Mouse (Mus musculus) heart, embryonic 16.5 days (tissue): Measurements from ENCODE around the gene Asic4. TPM values are rescaled to one million over a fixed set of nuclear protein-coding genes. Genes with fewer than 3 reads are reported as not detected.

Source experiments
- ATAC-seq: fragments of 200-750 bp; cut with Nextera tagmentation; replicated peaks from 2 replicates; pipeline ENCODE4 v1.8.0; 2017; ENCODE audit warnings: moderate number of reproducible peaks; ENCODE audit not compliant: insufficient read depth, low FRiP score; ENCODE audit errors: extremely low read depth
- H3K27ac ChIP-seq: fragments of 300-500 bp; sonication (generic); 2 replicates; pipeline ENCODE4 v1.5.1; 2014; ENCODE audit warnings: mild to moderate bottlenecking, low read length, control low read depth, moderate library complexity
- H3K27me3 ChIP-seq: fragments of 300-500 bp; sonication (generic); 2 replicates; pipeline ENCODE4 v1.6.1; 2014; ENCODE audit warnings: low read length, mixed read lengths; ENCODE audit not compliant: control insufficient read depth, insufficient read depth
- H3K36me3 ChIP-seq: fragments of 300-500 bp; sonication (generic); 2 replicates; pipeline ENCODE4 v1.6.1; 2014; ENCODE audit not compliant: control insufficient read depth, insufficient read depth
- H3K4me1 ChIP-seq: fragments of 300-500 bp; sonication (generic); 2 replicates; pipeline ENCODE4 v1.6.1; 2014; ENCODE audit warnings: low read length, mixed read lengths; ENCODE audit not compliant: control insufficient read depth, insufficient read depth
- H3K4me2 ChIP-seq: fragments of 300-500 bp; sonication (generic); 2 replicates; pipeline ENCODE4 v1.6.1; 2014; ENCODE audit warnings: low read depth, mild to moderate bottlenecking, control low read depth, low read length
- H3K4me3 ChIP-seq: fragments of 300-500 bp; sonication (generic); 2 replicates; pipeline ENCODE4 v1.5.1; 2014; ENCODE audit warnings: mild to moderate bottlenecking, control low read depth, low read length
- H3K9ac ChIP-seq: fragments of 300-500 bp; sonication (generic); 2 replicates; pipeline ENCODE4 v1.6.1; 2014; ENCODE audit warnings: low read length, control low read depth
- H3K9me3 ChIP-seq: fragments of 300-500 bp; sonication (generic); replicated peaks from 2 replicates; pipeline ENCODE4 v1.6.1; 2016; ENCODE audit warnings: low read length; ENCODE audit not compliant: control insufficient read depth
- WGBS: fragments of 180-500 bp; shearing (Covaris S2); extraction: QIAGEN DNeasy Blood & Tissue Kit; methylation state at CpG from one replicate; pipeline ENCODE4 v1.1.7; 2014; 5-methylcytosine and 5-hydroxymethylcytosine counted together
- polyA plus RNA-seq: library from polyadenylated mRNA; unstranded; fragments of >200 nt; fragmentation: Nextera tagmentation; extraction: Ambion mirVana; gene quantifications from 2 replicates; pipeline ENCODE4 v1.2.1, GENCODE M21; 2015

The Asic4 gene
- polyA plus RNA-seq, 1 experiment from 2014 or later, result 0.08 TPM

DNA sequence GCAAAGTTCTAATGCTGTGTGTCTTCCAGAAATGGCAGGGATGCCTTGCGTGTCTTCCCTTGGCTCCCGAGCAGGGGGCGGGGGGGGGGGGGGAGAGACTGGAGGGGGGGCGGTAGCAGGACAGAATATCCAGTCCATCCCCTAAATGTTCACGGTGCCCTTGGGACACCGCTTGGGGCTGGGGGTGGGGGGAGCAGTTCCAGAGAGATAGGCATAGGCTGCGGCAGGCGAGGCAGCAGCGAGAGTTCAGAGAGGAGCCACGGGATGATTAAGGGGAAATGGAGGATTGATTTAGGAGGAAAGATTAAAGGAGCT, 7.4 kb downstream of the Asic4 start:
- no peak overlapping the region for H3K27ac ChIP-seq
- 7% methylated on average over 10 of the region's 10 CpGs for WGBS
- peak overlapping the region; percentile 70; the same call in 1 of the 2 replicates for H3K4me2 ChIP-seq
- ATAC-seq, result no peak
- H3K36me3 ChIP-seq, result no peaks in the 10 kb centered on the region
- H3K4me1 ChIP-seq, result peaks cover 11% of the 10 kb centered on the region
- H3K27me3 ChIP-seq, result peaks cover 44% of the 10 kb centered on the region
- H3K4me3 ChIP-seq, result no peak overlapping the region
- no peak overlapping the region for H3K9ac ChIP-seq
- H3K9me3 ChIP-seq, result no peaks in the 10 kb centered on the region

DNA sequence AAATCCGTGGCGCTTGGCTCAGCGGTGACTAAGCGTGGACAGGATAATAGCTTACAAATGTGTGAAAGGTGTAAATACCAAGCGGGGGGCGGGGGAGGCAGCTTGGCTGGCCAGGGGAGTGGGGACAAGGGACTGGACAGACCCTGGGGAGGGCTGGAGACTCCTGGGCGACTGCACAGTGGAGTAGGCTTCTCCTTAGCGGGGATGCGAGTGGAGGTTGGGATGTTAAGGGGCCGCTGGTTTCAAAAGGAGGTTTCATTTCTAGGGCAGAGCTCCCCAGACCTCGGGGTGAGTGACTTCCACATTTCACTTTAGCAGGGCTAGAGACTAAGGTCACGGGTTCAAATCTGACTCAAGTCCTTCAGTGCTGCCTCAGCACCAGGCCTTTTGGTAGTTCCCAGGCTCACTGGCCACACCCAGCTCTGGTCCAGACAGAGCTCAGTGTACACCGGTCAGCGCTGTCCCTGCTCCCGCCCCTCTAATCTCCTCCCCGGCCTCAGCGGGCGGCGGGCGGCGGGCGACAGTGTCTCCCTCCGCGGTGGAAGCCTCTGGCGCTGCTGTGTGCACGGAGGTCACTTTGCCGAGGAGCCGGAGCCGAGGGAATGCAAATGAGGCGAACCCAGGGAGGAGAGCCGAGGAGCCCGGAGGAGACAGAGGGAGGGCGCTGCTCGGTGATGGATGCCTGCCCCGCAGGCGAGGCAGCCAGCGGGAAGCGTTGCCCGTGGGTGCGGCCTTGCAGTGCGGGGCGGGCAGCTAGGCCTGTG, 8.0 kb downstream of the Asic4 start:
- Histone ChIP-seq H3K27me3 (peaks cover 40% of the 10 kb centered on the region), H3K4me2 (peak overlapping the region; percentile 70), H3K36me3 (no peaks in the 10 kb centered on the region), H3K27ac (0 out of 2 replicates have a peak overlapping the region, but pooled peaks have one; percentile 39), H3K9ac (peak overlapping the region; percentile 71), H3K4me1 (peaks cover 11% of the 10 kb centered on the region), H3K4me3 (peak overlapping the region; percentile 48), H3K9me3 (no peaks in the 10 kb centered on the region)
- WGBS, result 3% methylated on average over 40 of the region's 42 CpGs
- peak; percentile 67 for ATAC-seq

DNA sequence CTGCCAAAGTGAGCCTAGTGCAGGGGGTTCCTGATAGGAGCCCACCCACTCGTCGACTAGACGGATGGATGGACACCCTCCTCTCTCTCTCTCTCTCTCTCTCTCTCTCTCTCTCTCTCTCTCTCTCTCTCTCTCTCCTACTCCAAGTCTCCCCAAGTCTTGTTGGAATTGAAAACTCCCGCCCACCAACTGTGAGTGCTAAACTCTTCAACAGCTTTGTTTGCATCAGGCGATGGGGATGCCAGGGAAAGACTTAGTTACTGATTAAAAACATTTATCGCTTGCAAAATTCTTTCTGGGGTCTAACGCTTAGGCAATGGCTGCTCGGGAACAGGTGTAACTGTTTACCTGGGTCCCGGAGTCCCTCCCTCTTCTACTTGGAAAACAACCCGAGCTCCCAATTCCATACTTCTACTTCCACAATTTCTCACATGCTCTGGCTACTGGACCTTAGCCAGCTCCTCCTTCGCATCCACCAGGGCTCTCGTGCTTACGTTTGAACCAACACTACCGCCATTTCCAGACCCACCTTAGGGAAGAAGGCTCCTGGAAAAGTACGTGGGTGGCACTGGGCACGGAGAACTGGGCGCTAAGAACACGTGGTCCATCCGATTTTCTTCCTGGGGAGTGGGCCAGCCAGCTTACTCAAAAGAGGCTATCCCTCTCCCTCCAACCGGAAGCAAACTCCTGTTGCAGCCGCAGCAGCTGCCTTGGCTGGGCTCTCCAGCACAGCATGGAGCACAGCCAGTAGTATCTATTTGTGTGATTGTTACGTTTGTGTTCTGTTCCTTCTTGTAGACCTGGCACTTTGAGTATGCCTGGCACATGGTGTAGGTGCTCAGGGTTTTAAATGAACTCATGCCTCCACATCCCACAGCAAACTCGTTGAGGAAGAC, 8.8 kb downstream of the Asic4 start:
- Histone ChIP-seq H3K4me1 (peaks cover 15% of the 10 kb centered on the region), H3K9me3 (no peaks in the 10 kb centered on the region), H3K27me3 (peaks cover 33% of the 10 kb centered on the region), H3K4me3 (peak overlapping the region; percentile 48), H3K9ac (peak overlapping the region; percentile 71), H3K27ac (peak overlapping the region; percentile 39; the same call in 1 of the 2 replicates), H3K4me2 (peak overlapping the region; percentile 70), H3K36me3 (no peaks in the 10 kb centered on the region)
- 14% methylated on average over 23 of the region's 23 CpGs for WGBS
- no peak for ATAC-seq

DNA sequence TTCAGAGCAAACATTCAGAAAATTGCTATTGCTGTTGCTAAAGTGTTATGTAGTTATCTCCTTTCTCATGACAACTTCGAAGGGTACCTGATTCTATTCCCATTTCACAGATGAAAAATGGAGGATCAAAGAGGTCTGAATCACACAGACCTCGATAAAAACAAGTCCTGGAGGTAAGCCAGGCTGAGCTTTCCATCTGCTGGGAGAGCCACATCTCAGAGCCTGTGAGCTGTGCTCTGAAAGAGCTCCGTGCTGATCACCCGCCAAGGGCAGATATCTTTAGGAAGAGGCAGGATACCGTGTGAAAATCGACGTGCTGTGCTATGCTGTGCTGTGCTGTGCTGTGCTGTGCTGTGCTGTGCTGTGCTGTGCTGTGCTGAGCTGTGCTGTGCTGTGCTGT, 10.1 kb downstream of the Asic4 start:
- Histone ChIP-seq H3K9ac (no peak overlapping the region), H3K36me3 (no peaks in the 10 kb centered on the region), H3K27me3 (peaks cover 33% of the 10 kb centered on the region), H3K27ac (no peak overlapping the region), H3K4me2 (no peak overlapping the region), H3K4me1 (peaks cover 15% of the 10 kb centered on the region), H3K9me3 (no peaks in the 10 kb centered on the region), H3K4me3 (no peak overlapping the region)
- 38% methylated on average over 7 of the region's 7 CpGs for WGBS
- no peak for ATAC-seq

DNA sequence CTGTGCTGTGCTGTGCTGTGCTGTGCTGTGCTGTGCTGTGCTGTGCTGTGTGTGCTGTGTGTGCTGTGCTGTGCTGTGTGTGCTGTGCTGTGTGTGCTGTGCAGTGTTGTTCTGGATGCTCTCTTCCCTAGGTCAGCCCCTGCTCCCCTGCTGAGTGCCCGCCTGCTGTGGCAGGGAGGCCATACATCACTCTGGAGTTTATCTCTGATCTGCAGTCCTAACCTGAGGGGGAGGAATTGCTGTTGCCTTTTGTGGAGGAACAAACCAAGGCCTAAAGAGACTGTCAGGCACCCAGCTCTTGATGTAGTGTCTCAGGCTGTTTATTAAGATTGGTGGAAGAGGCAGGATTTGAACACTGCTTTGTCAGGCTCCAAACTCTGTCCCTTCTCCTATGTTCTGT, 12.4 kb downstream of the Asic4 start:
- Histone ChIP-seq H3K9ac (no peak overlapping the region), H3K4me2 (no peak overlapping the region), H3K4me3 (no peak overlapping the region), H3K27ac (no peak overlapping the region), H3K27me3 (peaks cover 27% of the 10 kb centered on the region), H3K9me3 (no peaks in the 10 kb centered on the region), H3K36me3 (no peaks in the 10 kb centered on the region), H3K4me1 (peaks cover 15% of the 10 kb centered on the region)
- no peak for ATAC-seq
- 63% methylated on average over 1 of the region's 1 CpGs for WGBS

DNA sequence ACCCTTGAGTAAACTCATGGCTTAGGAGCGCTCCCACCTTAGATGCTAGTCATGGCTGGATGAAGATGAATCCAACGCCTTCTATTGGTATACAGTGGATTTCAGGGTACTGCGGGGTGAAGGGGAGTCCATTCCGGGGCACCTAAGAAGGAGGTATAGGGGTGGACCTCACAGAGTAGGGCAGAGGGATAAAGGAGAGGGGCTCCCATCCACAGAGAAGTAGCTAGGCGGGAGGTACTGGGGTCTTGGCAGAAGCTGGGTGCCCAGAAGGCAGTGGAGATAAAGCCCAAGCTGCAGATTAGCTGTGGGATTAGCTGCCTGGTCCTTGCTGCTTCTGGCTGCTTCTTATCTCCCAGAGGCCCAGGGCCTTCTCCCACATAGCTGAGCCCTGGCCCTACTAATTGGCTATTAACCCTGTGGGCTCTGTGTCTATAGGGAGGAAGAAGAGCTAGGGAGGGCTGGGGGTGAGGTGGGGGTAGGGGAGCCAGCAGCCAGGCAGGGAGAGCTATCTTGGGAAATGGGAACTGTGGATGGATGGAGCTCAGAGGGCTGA, 13.5 kb downstream of the Asic4 start:
- ATAC-seq, result no peak
- H3K36me3 ChIP-seq, result no peaks in the 10 kb centered on the region
- 50% methylated on average over 5 of the region's 5 CpGs for WGBS

DNA sequence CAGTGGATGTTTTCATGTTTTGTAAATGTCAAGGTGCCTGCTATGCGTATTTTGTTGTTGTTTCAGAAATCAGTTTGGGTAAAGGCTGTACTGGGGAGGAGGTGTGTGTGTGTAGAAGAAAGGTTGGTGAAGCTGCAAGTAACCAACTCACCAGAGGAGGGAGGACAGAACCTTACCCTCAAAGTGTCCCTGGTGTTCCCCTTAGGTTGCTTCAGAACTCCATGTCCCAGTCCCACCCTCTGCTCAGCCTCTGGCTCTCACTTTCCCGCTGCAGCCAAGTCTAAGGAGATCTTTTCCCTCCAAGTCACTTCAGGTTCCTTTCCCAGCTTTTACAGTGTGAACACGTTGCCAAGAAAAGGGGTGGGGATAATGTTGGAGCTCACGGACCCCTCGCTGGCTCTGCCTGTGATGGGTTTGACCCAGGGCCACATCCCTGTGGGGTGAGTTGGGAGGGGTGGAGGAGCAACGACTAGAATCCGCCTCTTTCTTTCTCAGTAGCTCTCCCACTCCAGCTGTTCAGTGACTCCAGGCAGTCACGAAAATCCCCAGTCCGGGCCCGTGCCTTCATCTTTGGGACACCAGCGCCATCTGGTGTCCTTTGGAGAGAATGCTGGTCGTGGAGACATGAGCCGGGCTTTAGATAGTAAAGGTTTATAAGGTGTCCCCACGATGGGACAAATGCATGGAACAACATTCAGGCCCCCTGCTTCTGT, 17.1 kb downstream of the Asic4 start:
- H3K9me3 ChIP-seq, result no peaks in the 10 kb centered on the region
- peak; percentile 63; the same call in 1 of the 2 replicates for ATAC-seq

More for the DNA sequence above, 13.5 kb downstream of the Asic4 start:
- H3K4me1 ChIP-seq, result peaks cover 10% of the 10 kb centered on the region
- H3K4me3 ChIP-seq, result no peak overlapping the region
- H3K9me3 ChIP-seq, result no peaks in the 10 kb centered on the region
- peak overlapping the region; percentile 18; the same call in 1 of the 2 replicates for H3K9ac ChIP-seq
- no peak overlapping the region for H3K4me2 ChIP-seq
- H3K27ac ChIP-seq, result no peak overlapping the region
- H3K27me3 ChIP-seq, result peaks cover 33% of the 10 kb centered on the region

DNA sequence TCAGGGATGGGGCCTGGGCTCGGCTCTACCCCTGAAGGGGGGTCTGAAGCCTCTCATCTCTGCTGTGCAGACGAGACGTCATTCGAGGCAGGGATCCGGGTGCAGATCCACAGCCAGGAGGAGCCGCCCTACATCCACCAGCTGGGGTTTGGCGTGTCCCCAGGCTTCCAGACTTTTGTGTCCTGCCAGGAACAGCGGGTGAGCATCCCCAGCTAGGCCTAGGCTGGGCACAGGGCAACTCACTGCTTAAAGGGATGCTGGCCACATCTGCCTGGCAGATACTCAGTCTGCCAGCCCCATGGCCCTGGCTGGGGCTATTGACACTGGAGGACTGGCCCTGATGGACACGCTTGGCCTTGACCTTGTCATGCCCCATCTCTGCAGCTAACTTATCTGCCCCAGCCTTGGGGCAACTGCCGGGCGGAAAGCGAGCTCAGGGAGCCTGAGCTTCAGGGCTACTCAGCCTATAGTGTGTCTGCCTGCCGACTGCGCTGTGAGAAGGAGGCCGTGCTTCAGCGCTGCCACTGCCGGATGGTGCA, 19.1 kb downstream of the Asic4 start:
- Histone ChIP-seq H3K36me3 (peaks cover 5% of the 10 kb centered on the region; the same call in 1 of the 2 replicates), H3K4me3 (no peak overlapping the region), H3K9ac (no peak overlapping the region), H3K4me1 (no peaks in the 10 kb centered on the region), H3K4me2 (no peak overlapping the region), H3K9me3 (no peaks in the 10 kb centered on the region), H3K27me3 (peaks cover 51% of the 10 kb centered on the region), H3K27ac (no peak overlapping the region)
- ATAC-seq, result no peak
- 72% methylated on average over 17 of the region's 17 CpGs for WGBS

More for the DNA sequence above, 17.1 kb downstream of the Asic4 start:
- H3K4me1 ChIP-seq, result peaks cover 4% of the 10 kb centered on the region
- no peak overlapping the region for H3K4me2 ChIP-seq
- H3K27me3 ChIP-seq, result peaks cover 38% of the 10 kb centered on the region
- 7% methylated on average over 14 of the region's 14 CpGs for WGBS
- no peaks in the 10 kb centered on the region for H3K36me3 ChIP-seq
- H3K4me3 ChIP-seq, result no peak overlapping the region
- peak overlapping the region; percentile 16; the same call in 1 of the 2 replicates for H3K9ac ChIP-seq
- no peak overlapping the region for H3K27ac ChIP-seq
